Comparison of ENCODE assay signal across 8 mouse cellular contexts in the genomic region with DNA sequence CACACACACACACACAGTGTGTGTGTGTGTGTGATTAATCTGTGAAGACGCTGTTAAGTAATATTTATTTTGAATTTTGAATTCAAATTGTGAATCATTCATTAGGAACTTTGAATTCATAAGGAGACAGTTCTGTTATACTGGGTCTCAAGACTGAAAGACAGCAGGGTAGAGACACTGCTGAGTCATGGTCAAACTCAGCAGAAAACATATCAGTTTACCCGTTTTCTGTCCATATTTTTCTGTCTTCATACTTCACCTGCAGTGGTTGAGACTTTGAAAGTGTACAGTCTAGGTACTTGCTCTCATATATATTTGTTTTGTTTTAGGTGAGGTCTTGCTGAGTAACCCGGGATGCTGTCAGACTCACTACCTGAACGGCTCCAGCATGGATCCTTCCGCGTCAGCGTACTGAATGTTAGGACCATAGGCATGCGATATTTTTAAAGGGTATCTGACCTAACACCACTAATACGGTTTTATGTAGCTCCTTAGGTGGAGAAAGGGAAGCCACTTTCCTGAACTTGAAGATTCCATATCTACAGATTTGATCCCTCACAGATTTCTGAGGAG.
DNase-seq lines count a peak whose midpoint lies in the region; ATAC-seq lines count a peak whose summit lies in the region.

No protein-coding gene starts in this region.

- H3K9me3 ChIP-seq in forebrain, embryonic 12.5 days, result no peaks in the 10 kb centered on the region
- H3K9me3 ChIP-seq in limb, embryonic 11.5 days (ENCODE audit: control insufficient read depth, low read length), result no peaks in the 10 kb centered on the region
- H3K9me3 ChIP-seq in neural tube, embryonic 12.5 days, result no peaks in the 10 kb centered on the region

- peak overlapping the region; percentile 61 for H3K4me2 ChIP-seq in forebrain, embryonic 12.5 days
- H3K4me2 ChIP-seq in limb, embryonic 11.5 days (ENCODE audit: low read depth, severe bottlenecking), result peak overlapping the region; percentile 66; the same call in 1 of the 2 replicates
- H3K4me2 ChIP-seq in neural tube, embryonic 12.5 days (replicated peaks), result peak overlapping the region; percentile 79

- H3K27ac ChIP-seq in forebrain, embryonic 12.5 days, result no peak overlapping the region
- H3K27ac ChIP-seq in limb, embryonic 11.5 days (replicated peaks; ENCODE audit: low read depth, low read length), result no peak overlapping the region
- no peak overlapping the region for H3K27ac ChIP-seq in neural tube, embryonic 12.5 days

- no peaks in the 10 kb centered on the region for H3K4me1 ChIP-seq in forebrain, embryonic 12.5 days
- H3K4me1 ChIP-seq in limb, embryonic 11.5 days (ENCODE audit: control insufficient read depth, insufficient read depth, low read length), result no peaks in the 10 kb centered on the region
- no peaks in the 10 kb centered on the region for H3K4me1 ChIP-seq in neural tube, embryonic 12.5 days

- WGBS in forebrain, embryonic 12.5 days, result 54% methylated on average over 9 of the region's 9 CpGs
- 64% methylated on average over 9 of the region's 9 CpGs for whole genome bisulfite sequencing in limb, embryonic 11.5 days
- 64% methylated on average over 9 of the region's 9 CpGs for WGBS in neural tube, embryonic 12.5 days

- no peak overlapping the region for H3K9ac ChIP-seq in forebrain, embryonic 12.5 days
- no peak overlapping the region for H3K9ac ChIP-seq in limb, embryonic 11.5 days (ENCODE audit: low read length)
- H3K9ac ChIP-seq in neural tube, embryonic 12.5 days, result no peak overlapping the region

- peak; percentile 12 for DNase-seq in cerebellum, adult 11 months
- no peak for DNase-seq in cerebellum, postnatal 4 days (ENCODE audit: low spot score in 2 of 2)
- DNase-seq in brain, embryonic 18.5 days (ENCODE audit: low read depth, low spot score), result peak; percentile 10
- peak; percentile 35 for DNase-seq in limb, embryonic 11.5 days (ENCODE audit: low spot score)
- DNase-seq in layer of hippocampus, adult 9-11 months, result no peak
- no peak for DNase-seq in gastrocnemius, adult 8-10 months (ENCODE audit: low spot score in 2 of 2)

- no peak for ATAC-seq in forebrain, embryonic 12.5 days (ENCODE audit: low FRiP score)
- no peak for ATAC-seq in limb, embryonic 11.5 days (ENCODE audit: insufficient number of reproducible peaks, low FRiP score, low TSS enrichment, low read depth)
- ATAC-seq in neural tube, embryonic 12.5 days (ENCODE audit: low FRiP score, low read depth), result 0 out of 2 replicates have a peak, but pooled peaks have one; percentile 10

- no peaks in the 10 kb centered on the region for H3K27me3 ChIP-seq in forebrain, embryonic 12.5 days
- no peaks in the 10 kb centered on the region for H3K27me3 ChIP-seq in limb, embryonic 11.5 days (ENCODE audit: control insufficient read depth, insufficient read depth, low read length)
- H3K27me3 ChIP-seq in neural tube, embryonic 12.5 days (replicated peaks), result no peaks in the 10 kb centered on the region

- no peaks in the 10 kb centered on the region for H3K36me3 ChIP-seq in forebrain, embryonic 12.5 days (replicated peaks)
- no peaks in the 10 kb centered on the region for H3K36me3 ChIP-seq in limb, embryonic 11.5 days (ENCODE audit: control insufficient read depth, insufficient read depth, low read length)
- H3K36me3 ChIP-seq in neural tube, embryonic 12.5 days, result no peaks in the 10 kb centered on the region

- H3K4me3 ChIP-seq in forebrain, embryonic 12.5 days (replicated peaks), result peak overlapping the region; percentile 45
- H3K4me3 ChIP-seq in limb, embryonic 11.5 days (ENCODE audit: low read depth, low read length), result no peak overlapping the region
- no peak overlapping the region for H3K4me3 ChIP-seq in neural tube, embryonic 12.5 days

Comparison
In these comparisons a context has a peak if more than half of its experiments do, and no peak if none do; other contexts are left out.
1. DNase-seq: peak in cerebellum, adult 11 months (single experiment), brain, embryonic 18.5 days (single experiment) and limb, embryonic 11.5 days (single experiment); none in cerebellum, postnatal 4 days (0 of 2), layer of hippocampus, adult 9-11 months (single experiment) and gastrocnemius, adult 8-10 months (0 of 2).
2. Peak in every context shown above with its lines, with median percentiles within 50 percentile points of each other: H3K4me2 ChIP-seq.